Mouse (Mus musculus) liver, embryonic 14.5 days (tissue): ENCODE measurements at regions not wholly inside any gene's neighbourhood (a gene's known extent, or its start where the extent isn't known, plus 50 kb on each side); places are given as distances from the start of the nearest gene placed in this dataset.

Source experiments
- CTCF ChIP-seq: IDR thresholded peaks from 2 replicates; pipeline ENCODE4 v1.5.1; 2016; ENCODE audit warnings: antibody characterized with exemption, low read depth, control low read depth
- EP300 ChIP-seq: IDR thresholded peaks from 2 replicates; pipeline ENCODE4 v1.6.1; 2016; ENCODE audit warnings: antibody characterized with exemption, low read depth

DNA sequence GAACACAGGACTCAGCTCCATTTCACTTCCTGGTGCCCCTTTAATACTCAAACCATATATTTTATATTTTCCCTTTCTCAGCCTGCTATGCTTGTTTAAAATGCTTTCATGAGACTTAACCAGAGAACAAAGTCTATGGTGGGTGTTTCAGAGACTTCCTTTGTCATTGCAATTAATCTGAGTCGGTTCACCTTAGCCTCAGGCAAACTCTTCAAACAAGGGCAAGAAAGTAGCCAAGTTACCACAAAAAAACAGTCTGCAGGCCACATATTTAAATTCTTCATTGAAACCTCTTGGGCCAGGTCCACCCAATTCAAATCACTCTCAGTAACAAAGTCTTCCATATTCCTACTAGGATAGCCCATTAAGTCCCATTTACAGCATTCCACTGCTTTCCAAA lies 70.8 kb downstream of the Dio3 start:
- TF ChIP-seq CTCF: no peak
- no peak for TF ChIP-seq EP300
